Mouse (Mus musculus) lung, adult 2 months (tissue): ENCODE measurements around the gene Lrig2. TPM values are rescaled to one million over a fixed set of nuclear protein-coding genes. Genes with fewer than 3 reads are reported as not detected.

Experiments
- DNase-seq: peaks from one replicate; pipeline ENCODE4 v3.0.0; 2022
- H3K4me1 ChIP-seq: fragments of 200-500 bp; 2 replicates; pipeline ENCODE4 v1.6.1; 2011; ENCODE audit warnings: low read length; ENCODE audit not compliant: control insufficient read depth, insufficient read depth
- H3K4me3 ChIP-seq: fragments of 200-500 bp; replicated peaks from 2 replicates; pipeline ENCODE3; 2011; ENCODE audit warnings: low read depth, mild to moderate bottlenecking, control low read depth, low read length; ENCODE audit errors: extremely low read depth
- CTCF ChIP-seq: fragments of 200-500 bp; IDR thresholded peaks from 2 replicates; pipeline ENCODE4 v1.5.1; 2011; ENCODE audit warnings: mild to moderate bottlenecking, low read length, control low read depth; ENCODE audit not compliant: insufficient read depth
- POLR2A ChIP-seq: fragments of 200-500 bp; IDR thresholded peaks from 2 replicates; pipeline ENCODE4 v1.6.1; 2011; ENCODE audit warnings: low read depth, mild to moderate bottlenecking, control low read depth, low read length, borderline replicate concordance; ENCODE audit errors: extremely low read depth
- WGBS: fragments of 180-500 bp; shearing (Covaris S2); methylation state at CpG from one replicate; pipeline ENCODE4 v1.1.7; 2018; 5-methylcytosine and 5-hydroxymethylcytosine counted together
- polyA plus RNA-seq: library from polyadenylated mRNA; depleted of rRNA; stranded (reverse); fragments of >200 nt; gene quantifications from 2 replicates; pipeline ENCODE4 v1.2.3, GENCODE M21; 2012

The Lrig2 gene
- polyA plus RNA-seq, 1 experiment = 7.8 TPM

GRCm38 (mm10) chr3:104512424-104512748 lies 668 bp upstream of the Lrig2 start:
- TF ChIP-seq CTCF = no peak
- TF ChIP-seq POLR2A = no peak
- peak overlapping the region; percentile 86 for H3K4me3 ChIP-seq
- peaks cover 2% of the 10 kb centered on the region; the same call in 1 of the 2 replicates for H3K4me1 ChIP-seq
- DNase-seq = no peak
- 20% methylated on average over 5 of the region's 5 CpGs for WGBS

- no peak for TF ChIP-seq CTCF
- TF ChIP-seq POLR2A = no peak
- H3K4me3 ChIP-seq = peak overlapping the region; percentile 87
- 1% methylated on average over 14 of the region's 14 CpGs for WGBS
- no peak for DNase-seq
- H3K4me1 ChIP-seq = peaks cover 2% of the 10 kb centered on the region; the same call in 1 of the 2 replicates
Observed at GRCm38 (mm10) chr3:104510771-104511429, 818 bp downstream of the Lrig2 start.

- DNase-seq = no peak
Observed at GRCm38 (mm10) chr3:104501648-104502047, 10.1 kb downstream of the Lrig2 start.

GRCm38 (mm10) chr3:104500881-104501280 lies 10.8 kb downstream of the Lrig2 start:
- 53% methylated on average over 2 of the region's 2 CpGs for WGBS
- H3K4me1 ChIP-seq = peaks cover 3% of the 10 kb centered on the region; the same call in 1 of the 2 replicates
- no peak overlapping the region for H3K4me3 ChIP-seq
- DNase-seq = no peak
- TF ChIP-seq CTCF = no peak
- TF ChIP-seq POLR2A = no peak

More at GRCm38 (mm10) chr3:104501648-104502047, 10.1 kb downstream of the Lrig2 start:
- 66% methylated on average over 2 of the region's 2 CpGs for WGBS
- Histone ChIP-seq H3K4me3 (no peak overlapping the region), H3K4me1 (peaks cover 3% of the 10 kb centered on the region; the same call in 1 of the 2 replicates)
- no peak for TF ChIP-seq CTCF
- TF ChIP-seq POLR2A = no peak

GRCm38 (mm10) chr3:104496176-104496575 lies 15.5 kb downstream of the Lrig2 start:
- Histone ChIP-seq H3K4me1 (peaks cover 3% of the 10 kb centered on the region; the same call in 1 of the 2 replicates), H3K4me3 (no peak overlapping the region)
- TF ChIP-seq POLR2A = no peak
- TF ChIP-seq CTCF = no peak
- DNase-seq = no peak
- 87% methylated on average over 4 of the region's 4 CpGs for WGBS

- Histone ChIP-seq H3K4me3 (no peak overlapping the region), H3K4me1 (no peaks in the 10 kb centered on the region)
- 33% methylated on average over 1 of the region's 1 CpGs for WGBS
- TF ChIP-seq POLR2A (no peak), CTCF (no peak)
- DNase-seq = no peak
Observed at GRCm38 (mm10) chr3:104480946-104481719, 30.6 kb downstream of the Lrig2 start.

- no peaks in the 10 kb centered on the region for H3K4me1 ChIP-seq
- 95% methylated on average over 1 of the region's 1 CpGs for WGBS
- no peak for DNase-seq
- no peak overlapping the region for H3K4me3 ChIP-seq
- no peak for TF ChIP-seq CTCF
- TF ChIP-seq POLR2A = no peak
Observed at GRCm38 (mm10) chr3:104478056-104478455, 33.7 kb downstream of the Lrig2 start.

GRCm38 (mm10) chr3:104469421-104469820 lies 42.3 kb downstream of the Lrig2 start:
- H3K4me3 ChIP-seq = no peak overlapping the region
- 70% methylated on average over 3 of the region's 3 CpGs for WGBS
- H3K4me1 ChIP-seq = no peaks in the 10 kb centered on the region
- no peak for DNase-seq
- TF ChIP-seq POLR2A (no peak), CTCF (no peak)

GRCm38 (mm10) chr3:104461226-104461625 lies 50.5 kb downstream of the Lrig2 start:
- Histone ChIP-seq H3K4me1 (no peaks in the 10 kb centered on the region), H3K4me3 (no peak overlapping the region)
- TF ChIP-seq POLR2A (no peak), CTCF (no peak)
- 65% methylated on average over 2 of the region's 2 CpGs for WGBS
- DNase-seq = no peak
